Mouse (Mus musculus) bone marrow, adult 2 months (tissue): ENCODE measurements around the gene Gm7271.

Experiments used
- CTCF ChIP-seq: fragments of 200-500 bp; IDR thresholded peaks from 2 replicates; pipeline ENCODE4 v1.5.1; 2011; ENCODE audit warnings: low read length, control low read depth; ENCODE audit not compliant: control insufficient read depth, insufficient read depth
- POLR2A ChIP-seq: fragments of 200-500 bp; IDR thresholded peaks from 2 replicates; pipeline ENCODE4 v1.6.1; 2011; ENCODE audit warnings: low read depth, mild to moderate bottlenecking, control low read depth, low read length, borderline replicate concordance; ENCODE audit not compliant: control insufficient read depth

- TF ChIP-seq CTCF = no peak
- no peak for TF ChIP-seq POLR2A
Observed at GRCm38 (mm10) chr5:76483811-76484210, at the start of gene Gm7271.
